Mouse (Mus musculus): ENCODE data around the gene Dgkd.

The Dgkd gene

DNA sequence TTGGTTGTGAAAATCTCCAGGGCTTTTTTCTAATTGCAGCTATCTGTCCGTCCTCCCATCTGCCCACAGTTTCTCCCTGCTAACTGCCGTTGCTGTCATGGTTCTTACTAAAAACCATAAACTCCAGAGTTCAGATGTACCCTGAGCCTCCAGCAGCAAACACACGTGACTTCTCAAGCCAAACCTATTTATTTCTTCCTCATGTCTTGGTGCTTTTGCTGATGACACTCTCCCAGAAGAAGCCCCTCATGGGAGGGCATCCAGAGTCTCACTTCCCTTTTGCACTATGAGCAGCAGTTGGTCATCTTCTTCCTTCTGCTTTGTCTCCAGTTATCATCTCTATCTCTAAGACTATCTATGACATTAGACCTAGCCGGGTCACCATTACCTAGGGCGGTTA is 3.8 kb upstream of the Dgkd start:
- DNase-seq: no peak

- DNase-seq: no peak
These were observed 1.7 kb upstream of the Dgkd start for GRCm38 (mm10) chr1:87851344-87851743.

DNA sequence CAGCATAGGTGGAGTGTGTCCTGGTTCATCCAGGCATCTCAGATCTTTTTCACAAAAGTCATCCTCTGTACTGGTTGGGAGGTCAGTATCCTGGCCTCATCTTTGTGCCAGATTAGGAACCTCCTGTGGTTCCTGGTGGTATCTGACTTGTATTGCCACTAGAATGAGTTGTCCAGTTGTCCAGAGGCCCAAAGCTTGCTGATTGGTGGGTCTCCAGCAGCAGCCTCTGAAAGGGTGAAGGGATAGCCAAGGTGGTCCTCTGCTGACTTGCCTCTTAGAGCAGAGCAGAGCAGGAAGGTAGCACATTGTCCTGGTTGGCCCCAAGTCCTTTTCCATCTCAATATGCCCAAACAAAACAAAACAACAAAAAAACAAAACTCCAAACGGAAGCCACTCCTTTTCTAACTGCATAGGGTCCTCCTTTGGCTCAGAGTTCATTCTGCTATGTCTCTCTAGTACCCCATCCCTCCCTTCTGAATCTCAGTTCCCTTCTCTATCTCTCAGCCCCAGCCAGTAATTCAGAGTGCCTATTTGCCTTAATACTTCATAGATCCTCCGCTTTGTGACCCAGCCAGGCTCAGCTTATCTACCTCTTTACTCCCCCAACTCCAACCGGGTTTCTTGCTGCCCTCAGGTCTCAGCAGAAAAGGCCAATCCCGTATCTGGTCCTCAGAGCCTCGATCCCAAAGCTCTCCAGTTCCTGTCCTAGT is 851 bp upstream of the Dgkd start:
- DNase-seq: no peak

- DNase-seq: peak; percentile 96 to 98
These were observed 694 bp downstream of the Dgkd start for GRCm38 (mm10) chr1:87853601-87854361.

DNA sequence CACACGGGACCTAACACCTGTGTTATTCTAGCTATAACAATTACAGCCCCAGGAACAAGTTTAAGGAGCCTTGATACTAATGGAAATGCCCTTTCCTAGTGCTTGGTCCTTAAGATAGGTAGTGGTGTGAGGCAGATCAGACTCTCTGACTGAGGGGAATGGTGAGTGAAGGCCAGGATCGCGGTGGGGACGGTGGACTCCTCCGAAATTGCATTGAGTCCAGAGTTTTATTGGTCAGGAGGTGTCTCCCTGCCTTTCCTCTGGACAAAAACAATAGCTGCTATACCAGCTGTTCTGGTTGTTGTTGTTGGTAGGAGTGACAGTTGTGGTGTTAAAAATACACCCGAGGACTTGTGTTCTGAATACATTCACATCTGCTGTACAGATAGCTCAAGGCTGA is 1.3 kb downstream of the Dgkd start:
- no peak for DNase-seq

- DNase-seq: peak; percentile 46 to 52
These were observed 1.8 kb downstream of the Dgkd start for GRCm38 (mm10) chr1:87854851-87855251.

DNA sequence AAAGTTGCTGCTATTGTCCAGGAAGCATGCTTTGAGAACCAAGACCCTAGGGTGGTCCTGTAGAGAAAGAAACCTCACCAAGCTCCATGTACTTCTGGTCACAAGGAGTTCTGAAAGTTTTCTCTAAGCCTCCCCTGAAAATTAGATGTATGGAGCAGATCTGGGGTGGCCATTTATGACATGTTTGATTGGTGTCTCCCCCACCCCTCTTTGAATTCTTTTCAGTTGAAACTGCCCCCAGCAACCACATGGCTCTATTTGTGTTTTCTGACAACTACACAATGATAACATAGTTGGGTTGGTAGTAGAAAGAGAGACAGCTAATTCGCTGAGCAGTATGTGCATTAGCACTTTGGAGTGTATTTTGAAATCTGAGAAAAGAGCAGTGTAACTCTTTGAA is 2.4 kb downstream of the Dgkd start:
- no peak for DNase-seq

GRCm38 (mm10) chr1:87856823-87857222 is 3.7 kb downstream of the Dgkd start:
- no peak for DNase-seq

- DNase-seq: no peak
These were observed 4.9 kb downstream of the Dgkd start for GRCm38 (mm10) chr1:87858031-87858430.

DNA sequence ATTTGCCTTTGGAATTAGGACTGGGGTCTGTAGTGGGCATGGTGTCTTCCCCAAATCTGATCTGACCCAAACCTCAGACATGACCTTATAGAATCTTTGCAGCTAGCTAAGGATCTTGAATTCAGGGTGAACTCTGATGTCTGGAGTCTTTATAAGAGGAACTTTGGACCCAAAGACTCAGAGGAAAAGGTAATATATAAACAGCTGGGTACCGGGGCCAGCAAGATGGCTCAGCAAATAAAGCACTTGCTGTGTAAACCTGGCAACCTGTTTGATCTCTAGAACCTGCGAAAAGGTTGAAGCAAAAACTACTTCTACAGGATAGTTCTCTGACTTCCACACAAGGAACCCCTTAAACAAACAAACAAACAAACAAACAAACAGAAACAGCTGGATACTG is 5.4 kb downstream of the Dgkd start:
- DNase-seq: no peak

GRCm38 (mm10) chr1:87863602-87864001 is 10.5 kb downstream of the Dgkd start:
- DNase-seq: peak; percentile 35 to 48

DNA sequence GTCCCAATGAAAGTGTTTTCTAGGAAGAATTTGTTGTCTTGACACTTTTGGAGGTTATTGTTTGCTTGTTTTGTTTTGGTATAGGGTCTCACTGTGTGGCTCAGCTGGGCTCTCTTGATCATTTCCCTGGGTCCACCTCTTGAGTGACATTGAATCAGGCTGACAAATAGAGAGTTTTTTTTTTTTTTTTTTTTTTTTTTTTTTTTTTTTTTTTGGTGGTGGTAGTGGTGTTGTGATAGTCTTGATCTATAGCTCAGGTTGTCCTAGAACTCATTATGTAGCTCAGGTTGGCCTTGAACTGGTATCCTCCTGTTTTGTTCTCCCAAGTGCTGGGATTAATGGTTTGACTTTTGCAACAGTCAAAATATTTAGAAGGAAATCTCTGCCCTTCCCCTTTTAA is 11.8 kb downstream of the Dgkd start:
- DNase-seq: no peak

- no peak for DNase-seq
These were observed 13.6 kb downstream of the Dgkd start for GRCm38 (mm10) chr1:87866672-87867071.

DNA sequence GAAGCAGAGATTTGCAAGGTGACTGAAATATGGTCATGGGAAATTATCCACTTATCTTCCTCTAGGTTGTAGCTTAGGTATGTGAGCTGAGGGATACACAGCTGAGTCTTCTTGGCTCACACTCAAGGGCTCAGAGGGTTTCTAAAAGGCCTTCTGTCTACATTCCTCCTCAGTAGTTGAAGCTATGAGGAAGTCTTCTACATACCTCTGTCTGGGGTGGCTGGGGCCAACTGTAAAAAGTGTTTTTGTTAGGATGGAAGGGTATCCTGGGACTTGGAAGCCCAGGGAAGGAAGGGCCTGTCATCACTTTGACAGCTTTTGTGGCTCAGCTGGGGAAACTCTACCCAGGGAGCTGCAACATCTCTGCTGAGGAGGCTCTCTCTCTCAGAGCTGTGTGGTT is 18.5 kb downstream of the Dgkd start:
- DNase-seq: peak; percentile 55 to 67

GRCm38 (mm10) chr1:87873081-87873480 is 20.0 kb downstream of the Dgkd start:
- DNase-seq: no peak

DNA sequence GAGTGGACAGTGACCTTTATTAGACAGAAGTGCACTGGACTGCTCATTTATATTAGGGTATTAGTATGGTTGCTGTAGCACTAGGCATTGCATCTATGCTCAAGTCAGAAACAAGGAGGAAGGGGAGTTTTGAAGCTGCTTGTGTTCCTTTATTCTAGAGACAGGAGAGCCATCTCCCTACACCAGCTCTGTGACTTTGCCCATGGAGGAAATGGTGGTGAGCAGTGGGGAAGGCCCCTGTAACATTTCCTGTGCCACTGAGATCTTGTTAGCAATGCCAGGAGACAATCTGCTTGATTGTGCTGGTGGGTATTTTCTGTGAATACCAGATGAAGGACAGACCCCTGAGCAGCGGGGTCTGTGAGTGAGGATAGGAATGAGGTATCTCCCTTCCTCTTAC is 23.0 kb downstream of the Dgkd start:
- no peak for DNase-seq

- DNase-seq: no peak
These were observed 24.6 kb downstream of the Dgkd start for GRCm38 (mm10) chr1:87877552-87878283.

DNA sequence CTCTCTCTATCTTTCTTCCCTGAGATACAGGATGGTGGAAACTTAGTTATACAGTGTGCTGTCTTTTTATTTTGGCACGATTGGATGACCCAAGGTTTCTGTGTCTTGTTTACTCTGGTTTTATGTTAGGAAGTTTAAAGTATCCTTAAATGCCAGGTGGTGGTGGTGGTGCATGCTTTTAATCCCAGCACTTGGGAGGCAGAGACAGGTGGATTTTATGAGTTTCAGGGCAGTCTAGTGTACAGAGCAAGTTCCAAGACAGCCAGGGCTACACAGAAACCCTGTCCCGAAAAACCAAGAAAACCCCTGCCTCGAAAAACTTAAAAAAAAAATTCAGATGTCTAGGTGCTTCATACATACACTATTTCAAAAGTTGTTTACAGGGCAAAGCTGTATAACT is 25.9 kb downstream of the Dgkd start:
- no peak for DNase-seq

GRCm38 (mm10) chr1:87879494-87880325 is 26.6 kb downstream of the Dgkd start:
- DNase-seq: peak; percentile 90

DNA sequence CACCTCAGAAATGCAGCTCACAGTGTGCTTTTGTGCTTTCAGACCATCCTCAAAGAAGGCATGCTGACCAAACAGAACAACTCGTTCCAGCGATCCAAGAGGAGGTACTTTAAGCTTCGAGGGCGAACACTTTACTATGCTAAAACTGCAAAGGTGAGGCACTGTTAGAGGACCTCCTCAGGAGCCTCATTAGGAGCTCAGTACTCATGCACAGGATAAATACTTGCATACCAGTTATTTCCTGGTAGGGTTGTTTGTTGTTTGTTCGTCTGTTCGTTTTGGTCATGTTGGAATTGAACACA is 27.2 kb downstream of the Dgkd start:
- no peak for DNase-seq

DNA sequence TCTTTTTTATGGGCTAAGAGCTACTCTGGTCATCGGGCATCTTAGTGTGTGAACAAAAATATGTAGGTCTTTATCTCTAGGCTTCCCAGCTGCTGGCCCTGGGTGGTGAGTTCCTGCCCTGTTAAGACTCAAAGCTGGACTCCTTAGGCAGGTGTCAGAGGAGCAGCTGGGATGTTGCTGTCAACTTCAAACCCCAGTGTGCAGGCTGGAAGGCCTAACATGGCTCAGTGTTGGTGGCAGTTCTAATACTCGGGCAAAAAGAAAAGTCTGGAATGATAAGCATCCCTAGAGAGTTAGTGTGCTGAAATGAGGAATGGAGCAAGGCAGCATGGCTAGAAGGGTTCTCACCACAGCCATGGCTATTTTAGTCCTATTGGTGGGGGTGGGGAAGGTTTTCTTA is 27.8 kb downstream of the Dgkd start:
- no peak for DNase-seq

DNA sequence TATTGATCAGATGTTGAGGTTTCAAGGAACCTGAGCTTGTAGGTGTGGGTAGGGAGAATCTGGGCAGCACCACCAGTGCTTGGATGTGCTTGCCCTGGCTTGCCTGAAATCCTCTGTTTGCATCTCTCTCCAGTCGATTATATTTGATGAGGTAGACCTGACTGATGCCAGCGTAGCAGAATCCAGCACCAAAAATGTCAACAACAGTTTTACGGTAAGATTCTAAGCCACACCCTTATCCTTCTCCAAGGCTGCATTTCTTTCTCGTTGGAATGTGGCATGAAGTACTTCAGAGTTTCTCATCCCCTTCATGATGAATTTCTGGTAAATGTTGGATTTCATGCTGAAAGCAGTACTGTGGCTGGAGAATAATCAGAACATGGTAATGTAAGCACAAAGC is 28.6 kb downstream of the Dgkd start:
- DNase-seq: no peak

- DNase-seq: no peak
These were observed 29.5 kb downstream of the Dgkd start for GRCm38 (mm10) chr1:87882554-87882953.
